Mouse (Mus musculus): Measurements from ENCODE around the gene Ace3.
A peak's percentile ranks its signal among the peaks of the same experiment; 100 is the strongest.
"Not testable (repeated sequence)": the region's sequence is repeated elsewhere in the genome, so short reads cannot be mapped to it uniquely, and the experiment has no call there.

The Ace3 gene

GRCm38 (mm10) chr11:105978634-105979033, 15.8 kb upstream of the Ace3 start:
- no peak for DNase-seq (ENCODE audit: low spot score in 2 of 2)

DNA sequence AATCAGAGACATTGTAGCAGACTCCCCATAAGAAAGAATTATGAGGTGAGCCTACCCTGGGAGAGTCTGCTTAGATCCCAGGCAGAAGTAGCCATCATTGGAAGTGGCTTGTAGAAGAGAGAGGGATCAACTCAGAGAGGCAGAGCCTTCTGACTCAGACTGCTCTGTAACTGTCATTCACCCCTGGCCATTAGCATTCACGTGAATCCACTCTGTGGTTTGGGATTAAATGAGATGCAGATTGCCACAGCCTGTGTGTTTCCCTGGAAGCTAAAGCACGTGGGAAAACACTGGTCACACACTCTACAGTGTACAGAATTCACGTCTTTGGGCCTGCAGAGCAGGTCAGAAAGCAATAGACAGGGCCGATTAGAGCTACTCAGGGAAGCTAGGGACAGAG, 10.0 kb upstream of the Ace3 start:
- no peak for DNase-seq (ENCODE audit: low spot score in 2 of 2)

GRCm38 (mm10) chr11:105987446-105987845, 7.0 kb upstream of the Ace3 start:
- no peak for DNase-seq (ENCODE audit: low spot score in 2 of 2)

DNA sequence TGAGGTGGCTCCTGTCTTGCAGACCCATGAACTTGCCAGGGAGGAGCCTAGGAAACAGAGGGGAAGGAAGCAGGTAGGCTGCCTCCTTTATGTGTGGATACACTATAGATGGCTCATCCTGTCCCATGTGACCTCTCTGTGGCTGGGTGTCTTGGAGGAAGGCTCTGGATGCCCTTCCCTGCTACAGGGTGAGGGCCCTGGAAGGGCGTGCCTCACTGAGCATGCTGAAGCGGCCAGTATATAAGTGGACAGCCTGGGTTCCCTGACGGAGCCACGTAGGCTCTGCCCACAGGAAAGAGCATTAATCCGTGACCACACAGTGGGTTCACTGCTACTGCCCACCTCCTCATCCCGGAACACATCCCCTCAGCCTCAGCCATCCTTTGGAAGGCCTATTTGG, 5.0 kb upstream of the Ace3 start:
- no peak for DNase-seq (ENCODE audit: low spot score in 2 of 2)

DNA sequence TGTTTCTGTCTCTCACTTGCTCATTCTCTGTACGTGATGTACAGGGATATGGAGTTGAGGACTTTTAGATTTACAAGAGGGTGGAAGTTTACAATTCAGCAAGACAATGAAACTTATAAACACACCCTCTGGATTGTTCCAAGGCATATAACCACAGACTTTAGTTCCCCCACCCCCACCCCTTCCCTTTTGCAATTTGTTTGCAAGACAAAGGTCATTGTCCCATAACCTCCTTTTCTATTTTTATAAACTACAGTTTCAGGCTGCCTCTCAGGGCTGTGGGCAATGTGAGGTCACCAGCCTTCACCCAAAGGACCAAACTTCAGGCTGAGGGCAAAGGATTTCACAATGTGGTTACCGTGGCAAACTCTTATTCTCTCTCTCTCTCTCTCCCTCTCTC, 4.2 kb upstream of the Ace3 start:
- DNase-seq (ENCODE audit: low spot score in 2 of 2), result no peak

- no peak for DNase-seq (ENCODE audit: low spot score in 2 of 2)
Measured at GRCm38 (mm10) chr11:106000062-106000461, 5.6 kb downstream of the Ace3 start.

GRCm38 (mm10) chr11:106001718-106002117, 7.2 kb downstream of the Ace3 start:
- peak; percentile 9 to 26 for DNase-seq (ENCODE audit: low spot score in 2 of 2)

DNA sequence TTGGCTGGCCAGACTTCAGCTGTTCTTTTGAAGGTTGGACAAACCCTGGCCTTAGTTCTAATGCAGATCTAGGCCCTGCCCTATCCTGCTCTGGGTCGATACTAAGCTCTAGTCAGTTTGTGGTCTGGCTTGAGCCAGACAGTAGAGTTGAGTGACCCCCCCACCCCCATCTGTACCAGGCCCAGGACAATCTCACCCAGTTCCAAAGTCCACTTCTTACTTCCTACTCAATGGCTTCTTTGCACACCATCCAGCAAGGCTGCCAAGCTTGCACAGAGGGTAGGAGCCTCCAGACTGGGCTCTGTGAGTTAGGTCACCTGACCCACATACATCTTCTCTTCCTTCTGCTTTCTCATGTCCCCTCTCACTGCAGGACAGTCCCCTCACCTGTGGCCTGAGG, 10.1 kb downstream of the Ace3 start:
- DNase-seq (ENCODE audit: low spot score in 2 of 2), result no peak

DNA sequence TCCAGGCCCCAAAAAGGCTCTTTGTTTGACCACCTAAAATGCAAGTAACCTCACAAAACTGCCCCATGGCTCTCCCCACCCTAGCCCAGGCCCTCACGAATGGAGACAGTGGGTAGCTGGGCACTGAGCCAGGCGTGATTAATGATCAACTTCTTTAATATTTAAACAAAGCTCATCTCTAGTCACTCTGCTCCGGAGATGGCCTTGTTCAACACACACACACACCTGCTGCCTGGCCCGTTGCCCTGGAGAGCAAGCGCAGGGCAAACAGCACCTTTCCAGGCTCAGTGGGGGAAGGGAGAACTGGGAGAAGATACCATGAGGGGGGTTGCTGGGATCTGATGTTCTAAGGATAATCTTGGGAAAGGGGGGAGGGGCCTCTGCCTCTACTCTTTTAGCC, 11.5 kb downstream of the Ace3 start:
- no peak for DNase-seq (ENCODE audit: low spot score in 2 of 2)

GRCm38 (mm10) chr11:106007821-106008220, 13.3 kb downstream of the Ace3 start, which contains the start of gene Kcnh6:
Gene Kcnh6 (plus strand): TSS chr11:106008124.
- peak in 1 of 2 experiments; percentile 35 for DNase-seq (ENCODE audit: low spot score in 2 of 2)

- no peak for DNase-seq (ENCODE audit: low spot score in 2 of 2)
Measured at GRCm38 (mm10) chr11:106012711-106013110, 18.2 kb downstream of the Ace3 start.

GRCm38 (mm10) chr11:106013556-106014225, 19.2 kb downstream of the Ace3 start:
- no peak for DNase-seq (ENCODE audit: low spot score in 2 of 2)

DNA sequence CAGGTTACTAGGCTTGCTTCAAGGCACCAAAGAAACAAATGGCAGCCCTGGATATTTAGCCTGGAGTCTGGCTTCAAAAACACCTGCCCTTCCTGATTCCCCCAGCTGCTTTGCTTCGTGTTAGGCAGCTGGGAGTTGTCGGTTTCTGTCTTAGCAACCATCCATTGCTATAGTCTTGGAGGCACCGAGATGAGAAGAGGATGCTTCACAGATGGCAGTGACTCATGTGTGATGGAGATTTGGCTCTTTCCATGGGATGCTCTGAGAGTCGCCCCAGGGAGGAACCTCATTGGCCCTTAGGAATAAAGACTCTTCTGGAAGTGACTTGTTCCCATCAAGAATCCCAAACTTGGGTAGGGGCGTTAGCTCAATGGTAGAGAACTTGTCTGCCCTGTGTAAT, 22.0 kb downstream of the Ace3 start:
- no peak for DNase-seq (ENCODE audit: low spot score in 2 of 2)

GRCm38 (mm10) chr11:106020051-106020763, 25.7 kb downstream of the Ace3 start:
- no peak for DNase-seq (ENCODE audit: low spot score in 2 of 2)

GRCm38 (mm10) chr11:106025774-106026173, 31.3 kb downstream of the Ace3 start:
- DNase-seq (ENCODE audit: low spot score in 2 of 2), result no peak

DNA sequence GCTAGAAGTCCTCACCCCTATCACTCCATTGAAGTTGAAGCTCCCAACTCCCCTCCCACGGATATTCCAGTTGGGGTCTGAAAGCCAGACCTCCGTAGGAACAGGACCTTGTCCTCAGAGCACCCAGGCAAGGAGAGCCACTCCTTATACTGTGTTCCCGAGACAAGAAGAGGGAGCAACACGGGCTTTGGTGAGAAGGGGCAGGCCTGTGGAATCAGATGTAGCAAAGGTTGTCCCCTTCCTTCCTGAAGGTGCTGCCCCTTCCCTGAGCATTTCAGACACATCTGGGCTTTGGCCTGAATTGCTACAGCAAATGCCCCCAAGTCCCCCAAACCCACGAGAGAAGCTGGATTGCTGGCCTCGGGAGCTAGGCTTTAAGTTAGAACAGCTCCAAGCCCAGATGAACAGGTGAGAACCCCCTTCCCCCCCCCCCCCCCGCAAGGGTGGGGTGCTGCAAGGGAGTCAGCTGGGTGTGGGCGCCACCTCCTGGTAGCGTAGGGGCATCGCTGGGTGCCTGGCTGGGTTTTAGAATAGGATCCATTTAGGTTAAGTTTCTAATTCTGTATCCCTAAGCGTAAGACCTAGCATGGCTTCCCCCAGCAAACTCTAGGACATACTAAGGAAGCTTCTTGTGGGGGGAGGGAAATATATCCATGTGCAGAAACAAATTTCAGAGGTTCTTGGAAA, 32.1 kb downstream of the Ace3 start:
- peak; percentile 62 to 80 for DNase-seq (ENCODE audit: low spot score in 2 of 2)

DNA sequence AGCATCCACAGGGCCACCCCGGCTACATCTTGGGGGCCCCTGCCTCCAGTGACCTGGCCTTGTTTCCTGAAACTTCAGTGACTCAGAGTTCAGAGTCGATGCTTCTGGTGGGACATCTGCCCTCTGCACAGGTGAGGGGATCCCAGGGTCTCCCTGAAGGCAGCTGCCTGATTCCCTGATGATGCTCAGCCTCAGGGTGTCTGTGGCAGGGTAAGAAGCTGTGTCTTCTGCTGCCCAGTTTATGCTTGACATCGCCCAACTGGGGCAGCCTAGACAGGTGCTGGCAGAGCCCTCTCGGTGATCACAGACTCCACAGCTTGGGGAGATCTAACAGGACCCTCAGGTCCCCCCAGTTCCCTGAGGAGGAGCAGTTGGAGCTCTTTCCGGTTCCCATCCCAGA, 33.1 kb downstream of the Ace3 start:
- DNase-seq (ENCODE audit: low spot score in 2 of 2), result no peak

DNA sequence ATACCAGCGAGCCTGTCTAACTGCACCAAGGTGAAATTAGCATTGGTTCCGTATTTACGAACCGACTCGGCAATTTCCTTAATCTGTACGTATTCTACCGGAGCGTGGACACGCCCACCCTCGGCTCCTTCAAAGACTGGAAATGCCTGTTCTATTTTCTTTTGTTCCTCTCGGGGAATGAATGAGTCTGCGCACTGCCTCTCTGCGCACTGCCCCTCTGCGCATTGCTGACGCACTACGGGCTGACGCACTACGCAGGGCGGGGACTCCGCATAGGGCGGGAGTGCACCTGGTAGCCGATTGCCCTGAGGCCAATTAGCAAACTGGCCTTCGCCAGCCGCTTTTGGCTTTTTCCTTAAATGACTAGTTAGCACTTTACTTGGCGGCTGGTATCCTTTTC, 37.6 kb downstream of the Ace3 start:
- DNase-seq (ENCODE audit: low spot score in 2 of 2), result not testable (repeated sequence)

- DNase-seq (ENCODE audit: low spot score in 2 of 2), result peak; percentile 66 to 75
Measured at GRCm38 (mm10) chr11:106033491-106033919, 39.0 kb downstream of the Ace3 start.

GRCm38 (mm10) chr11:106034986-106035385, 40.5 kb downstream of the Ace3 start:
- no peak for DNase-seq (ENCODE audit: low spot score in 2 of 2)

GRCm38 (mm10) chr11:106036548-106037417, 42.3 kb downstream of the Ace3 start, which contains the start of gene Dcaf7:
Gene Dcaf7 (plus strand): TSS chr11:106036872.
- peak; percentile 98 for DNase-seq (ENCODE audit: low spot score in 2 of 2)

DNA sequence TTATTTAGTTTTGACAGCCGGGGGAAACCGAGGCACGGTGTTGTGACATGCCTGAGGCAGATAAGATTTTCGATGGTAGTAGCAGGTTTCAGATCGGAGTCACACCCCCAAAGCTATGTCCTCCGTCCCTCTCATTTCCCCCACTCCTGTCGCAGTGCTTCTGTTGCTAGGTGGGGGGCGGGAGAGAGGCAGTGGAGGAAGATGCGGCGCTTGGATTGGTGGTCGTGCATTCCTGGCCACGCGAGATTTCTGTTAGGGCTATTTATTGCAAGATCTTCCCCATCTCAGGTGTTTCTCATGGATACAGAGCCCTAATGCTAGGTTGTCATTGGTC, 42.9 kb downstream of the Ace3 start:
- DNase-seq (ENCODE audit: low spot score in 2 of 2), result peak; percentile 25 to 41

Measured in natural killer cell, adult 2 months (primary cell).